Mouse (Mus musculus): ENCODE data around the gene Nt5c. TPM values are rescaled to one million over a fixed set of nuclear protein-coding genes. Genes with fewer than 3 reads are reported as not detected.

Gene Nt5c
- polyA plus RNA-seq, 1 experiment = 109 TPM

DNA sequence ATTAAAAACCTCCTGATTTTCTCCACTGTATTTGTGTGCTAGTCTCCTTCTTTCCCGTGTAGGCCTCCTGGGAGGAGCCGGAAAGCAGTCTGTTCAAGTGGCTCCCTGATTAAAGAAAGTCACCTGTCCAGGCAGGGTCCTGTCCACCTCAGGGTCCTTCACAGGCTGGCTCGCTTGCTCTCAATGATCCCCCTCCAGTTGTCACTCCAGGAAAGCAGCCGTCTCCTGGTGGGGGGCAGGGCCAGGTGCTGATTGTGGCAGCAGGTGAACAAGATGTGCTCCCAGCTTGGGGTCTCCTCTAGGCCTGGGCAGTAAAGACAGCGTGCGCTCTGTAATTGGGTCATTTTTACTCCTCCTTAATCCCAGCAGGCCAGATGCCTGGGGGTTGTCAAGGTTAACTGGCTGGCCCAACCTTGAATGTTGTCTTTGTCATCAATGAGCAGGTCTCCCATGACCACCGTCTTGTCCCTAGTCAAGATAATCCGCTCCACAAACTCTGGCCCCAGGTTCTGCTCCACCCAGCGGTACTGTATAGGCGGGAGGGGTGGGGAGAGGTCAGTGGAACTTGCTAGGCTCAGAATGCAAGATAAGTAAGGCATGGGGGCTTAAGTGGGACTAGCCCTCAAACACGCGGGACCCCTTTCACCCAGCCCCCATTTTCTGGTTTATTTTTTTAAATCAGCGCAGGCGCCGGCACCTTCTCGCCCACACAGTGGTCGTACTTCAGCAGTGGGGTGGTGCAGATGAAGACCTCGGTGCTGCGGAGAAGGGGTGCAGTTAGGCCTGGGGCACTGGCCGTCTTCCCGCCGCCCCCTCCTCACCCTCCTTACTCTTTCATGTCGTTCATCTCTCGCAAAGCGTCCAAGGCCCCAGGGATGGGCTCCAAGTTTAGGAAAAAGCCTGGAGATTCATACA is 964 bp downstream of the Nt5c start:
- peak overlapping the region; percentile 75 for H3ac ChIP-seq (ENCODE audit: control insufficient read depth, insufficient read length, low read depth)
- H3K79me2 ChIP-seq (ENCODE audit: control insufficient read depth, insufficient read depth) = peaks cover 25% of the 10 kb centered on the region
- TF ChIP-seq FOSL1 (IDR thresholded peaks at IDR 0.05; ENCODE audit: insufficient read depth, low read length, poor library complexity, severe bottlenecking) (no peak), MYOD1 (IDR thresholded peaks at IDR 0.05; ENCODE audit: control insufficient read depth, insufficient read length, low read depth) (no peak), CTCF (IDR thresholded peaks at IDR 0.05; ENCODE audit: control insufficient read depth, insufficient read depth, insufficient read length) (no peak), MAX (IDR thresholded peaks at IDR 0.05) (no peak), CEBPB (IDR thresholded peaks at IDR 0.05; ENCODE audit: low read depth) (no peak), USF1 (IDR thresholded peaks at IDR 0.05; ENCODE audit: low read depth) (no peak), MYOG (IDR thresholded peaks at IDR 0.05; ENCODE audit: control insufficient read depth, extremely low read depth, insufficient read length) (no peak)
- peaks cover 10% of the 10 kb centered on the region for H3K79me3 ChIP-seq (ENCODE audit: low read depth)
- peaks cover 15% of the 10 kb centered on the region for H3K36me3 ChIP-seq (ENCODE audit: control insufficient read depth, insufficient read depth)
- no peaks in the 10 kb centered on the region for H3K27me3 ChIP-seq (ENCODE audit: control insufficient read depth, insufficient read depth, insufficient read length)
- peak overlapping the region; percentile 91 for H3K4me3 ChIP-seq (ENCODE audit: insufficient read depth, poor library complexity, severe bottlenecking)

DNA sequence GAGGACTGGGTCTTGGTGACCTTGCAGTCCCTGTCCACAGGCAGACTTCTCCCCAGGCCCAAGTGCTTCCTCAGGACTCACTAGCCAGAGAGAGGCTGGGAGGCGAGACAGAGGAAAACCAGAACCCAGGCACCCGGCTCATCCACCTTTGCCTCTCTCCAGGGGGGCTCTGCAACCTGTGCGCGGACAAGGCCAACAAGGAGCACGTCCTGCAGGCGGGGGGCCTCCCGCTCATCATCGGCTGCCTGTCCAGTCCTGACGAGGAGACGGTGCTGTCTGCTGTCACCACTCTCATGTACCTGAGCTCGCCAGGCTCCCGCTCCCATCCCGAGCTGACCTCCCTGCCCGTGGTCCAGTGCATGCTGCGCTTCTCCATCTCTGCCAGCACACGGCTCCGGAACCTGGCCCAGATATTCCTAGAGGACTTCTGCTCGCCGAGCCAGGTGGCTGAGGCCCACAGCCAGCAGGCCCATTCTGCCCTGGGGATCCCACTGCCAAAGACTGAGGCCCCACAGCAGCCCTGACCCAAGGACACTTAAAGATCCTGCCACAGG is 3.0 kb downstream of the Nt5c start:
- Histone ChIP-seq H3K4me3 (ENCODE audit: insufficient read depth, poor library complexity, severe bottlenecking) (no peak overlapping the region), H3K79me2 (ENCODE audit: control insufficient read depth, insufficient read depth) (peaks cover 25% of the 10 kb centered on the region), H3ac (ENCODE audit: control insufficient read depth, insufficient read length, low read depth) (no peak overlapping the region), H3K79me3 (ENCODE audit: low read depth) (peaks cover 10% of the 10 kb centered on the region), H3K36me3 (ENCODE audit: control insufficient read depth, insufficient read depth) (peaks cover 20% of the 10 kb centered on the region), H3K27me3 (ENCODE audit: control insufficient read depth, insufficient read depth, insufficient read length) (no peaks in the 10 kb centered on the region)
- TF ChIP-seq CEBPB (IDR thresholded peaks at IDR 0.05; ENCODE audit: low read depth) = no peak
- TF ChIP-seq MAX (IDR thresholded peaks at IDR 0.05) = no peak
- no peak for TF ChIP-seq MYOD1 (IDR thresholded peaks at IDR 0.05; ENCODE audit: control insufficient read depth, insufficient read length, low read depth)
- TF ChIP-seq CTCF (IDR thresholded peaks at IDR 0.05; ENCODE audit: control insufficient read depth, insufficient read depth, insufficient read length) = no peak
- TF ChIP-seq USF1 (IDR thresholded peaks at IDR 0.05; ENCODE audit: low read depth) = no peak
- no peak for TF ChIP-seq FOSL1 (IDR thresholded peaks at IDR 0.05; ENCODE audit: insufficient read depth, low read length, poor library complexity, severe bottlenecking)

GRCm38 (mm10) chr11:115485155-115485554 is 6.5 kb downstream of the Nt5c start:
- no peak for TF ChIP-seq CEBPB (IDR thresholded peaks at IDR 0.05; ENCODE audit: low read depth)
- no peak for TF ChIP-seq FOSL1 (IDR thresholded peaks at IDR 0.05; ENCODE audit: insufficient read depth, low read length, poor library complexity, severe bottlenecking)
- TF ChIP-seq CTCF (IDR thresholded peaks at IDR 0.05; ENCODE audit: control insufficient read depth, insufficient read depth, insufficient read length) = no peak
- no peak for TF ChIP-seq MYOG (IDR thresholded peaks at IDR 0.05; ENCODE audit: control insufficient read depth, extremely low read depth, insufficient read length)
- TF ChIP-seq USF1 (IDR thresholded peaks at IDR 0.05; ENCODE audit: low read depth) = no peak
- no peak for TF ChIP-seq MYOD1 (IDR thresholded peaks at IDR 0.05; ENCODE audit: control insufficient read depth, insufficient read length, low read depth)
- TF ChIP-seq MAX (IDR thresholded peaks at IDR 0.05) = no peak
- Histone ChIP-seq H3ac (ENCODE audit: control insufficient read depth, insufficient read length, low read depth) (no peak overlapping the region), H3K27me3 (ENCODE audit: control insufficient read depth, insufficient read depth, insufficient read length) (no peaks in the 10 kb centered on the region), H3K4me3 (ENCODE audit: insufficient read depth, poor library complexity, severe bottlenecking) (no peak overlapping the region), H3K79me3 (ENCODE audit: low read depth) (peaks cover 2% of the 10 kb centered on the region), H3K36me3 (ENCODE audit: control insufficient read depth, insufficient read depth) (peaks cover 18% of the 10 kb centered on the region), H3K79me2 (ENCODE audit: control insufficient read depth, insufficient read depth) (peaks cover 7% of the 10 kb centered on the region)

DNA sequence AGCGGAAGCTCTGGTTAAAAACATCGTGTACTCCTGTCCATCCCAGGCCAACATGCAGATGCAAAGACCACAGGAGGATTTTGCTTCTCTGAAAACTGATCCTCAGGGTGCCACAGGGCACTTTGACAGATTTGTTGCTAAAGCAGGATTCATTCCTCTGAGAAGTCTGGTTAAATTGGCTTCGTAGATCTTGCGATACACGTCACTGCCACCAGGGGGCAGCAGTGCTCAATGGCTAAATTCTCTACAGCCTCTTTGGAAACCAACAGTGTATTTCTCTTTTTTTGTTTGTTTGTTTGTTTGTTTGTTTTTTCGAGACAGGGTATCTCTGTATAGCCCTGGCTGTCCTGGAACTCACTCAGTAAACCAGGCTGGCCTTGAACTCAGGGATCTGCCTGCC is 7.9 kb downstream of the Nt5c start:
- Histone ChIP-seq H3K27me3 (ENCODE audit: control insufficient read depth, insufficient read depth, insufficient read length) (no peaks in the 10 kb centered on the region), H3ac (ENCODE audit: control insufficient read depth, insufficient read length, low read depth) (no peak overlapping the region), H3K79me2 (ENCODE audit: control insufficient read depth, insufficient read depth) (no peaks in the 10 kb centered on the region), H3K79me3 (ENCODE audit: low read depth) (peaks cover 2% of the 10 kb centered on the region), H3K36me3 (ENCODE audit: control insufficient read depth, insufficient read depth) (peaks cover 5% of the 10 kb centered on the region), H3K4me3 (ENCODE audit: insufficient read depth, poor library complexity, severe bottlenecking) (no peak overlapping the region)
- peak; percentile 45 for TF ChIP-seq CTCF (IDR thresholded peaks at IDR 0.05; ENCODE audit: control insufficient read depth, insufficient read depth, insufficient read length)
- no peak for TF ChIP-seq FOSL1 (IDR thresholded peaks at IDR 0.05; ENCODE audit: insufficient read depth, low read length, poor library complexity, severe bottlenecking)

DNA sequence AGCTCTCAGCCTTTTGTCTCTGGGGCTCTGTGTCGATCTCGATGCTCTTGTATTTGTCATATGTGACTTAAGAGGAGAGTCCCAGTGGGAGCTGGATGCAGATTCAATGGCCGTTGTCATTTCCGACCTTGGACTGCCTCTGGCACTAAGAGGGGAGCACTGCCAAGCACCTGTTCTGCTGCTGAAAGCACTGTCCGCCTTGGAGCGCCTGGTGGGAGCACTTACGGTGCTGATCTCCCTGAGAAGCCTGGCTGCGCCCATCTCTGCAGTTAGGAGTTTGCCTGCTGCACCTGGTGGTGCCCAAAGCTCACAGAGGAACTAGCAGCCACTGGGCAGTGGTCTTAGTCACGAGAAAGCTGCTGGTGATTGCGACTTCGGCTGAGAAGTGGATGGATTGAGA is 8.4 kb downstream of the Nt5c start:
- Histone ChIP-seq H3K79me3 (ENCODE audit: low read depth) (peaks cover 2% of the 10 kb centered on the region), H3K27me3 (ENCODE audit: control insufficient read depth, insufficient read depth, insufficient read length) (no peaks in the 10 kb centered on the region), H3K79me2 (ENCODE audit: control insufficient read depth, insufficient read depth) (no peaks in the 10 kb centered on the region), H3K4me3 (ENCODE audit: insufficient read depth, poor library complexity, severe bottlenecking) (no peak overlapping the region), H3ac (ENCODE audit: control insufficient read depth, insufficient read length, low read depth) (no peak overlapping the region), H3K36me3 (ENCODE audit: control insufficient read depth, insufficient read depth) (peaks cover 5% of the 10 kb centered on the region)
- TF ChIP-seq USF1 (IDR thresholded peaks at IDR 0.05; ENCODE audit: low read depth) (no peak), MYOG (IDR thresholded peaks at IDR 0.05; ENCODE audit: control insufficient read depth, extremely low read depth, insufficient read length) (no peak), MYOD1 (IDR thresholded peaks at IDR 0.05; ENCODE audit: control insufficient read depth, insufficient read length, low read depth) (no peak), CTCF (IDR thresholded peaks at IDR 0.05; ENCODE audit: control insufficient read depth, insufficient read depth, insufficient read length) (no peak), MAX (IDR thresholded peaks at IDR 0.05) (no peak), FOSL1 (IDR thresholded peaks at IDR 0.05; ENCODE audit: insufficient read depth, low read length, poor library complexity, severe bottlenecking) (no peak), CEBPB (IDR thresholded peaks at IDR 0.05; ENCODE audit: low read depth) (no peak)
